Mouse (Mus musculus) liver, embryonic 14.5 days (tissue): ENCODE measurements around the gene Fgfr2. TPM values are rescaled to one million over a fixed set of nuclear protein-coding genes. Genes with fewer than 3 reads are reported as not detected.

Source experiments
- ATAC-seq: fragments of 200-750 bp; cut with Nextera tagmentation; 2 replicates; pipeline ENCODE4 v1.8.0; 2017; ENCODE audit warnings: moderate number of reproducible peaks, mild to moderate bottlenecking, moderate library complexity; ENCODE audit not compliant: insufficient read depth
- DNase-seq, 3 experiments: peaks; one replicate each; pipeline ENCODE4 v3.0.0-alpha.2; 2012 to 2013; ENCODE audit warnings: low read depth in 3 of 3, low spot score in 3 of 3
- H3K27ac ChIP-seq: fragments of 300-500 bp; sonication (generic); 2 replicates; pipeline ENCODE4 v1.5.1; 2014; ENCODE audit warnings: moderate library complexity, mild to moderate bottlenecking, control low read depth, inconsistent platforms
- H3K27me3 ChIP-seq: fragments of 300-500 bp; sonication (generic); 2 replicates; pipeline ENCODE4 v1.6.1; 2014; ENCODE audit warnings: mild to moderate bottlenecking, low read length, moderate library complexity; ENCODE audit not compliant: control insufficient read depth, insufficient read depth
- H3K36me3 ChIP-seq: fragments of 300-500 bp; sonication (generic); replicated peaks from 2 replicates; pipeline ENCODE4 v1.6.1; 2014; ENCODE audit warnings: low read depth; ENCODE audit not compliant: control insufficient read depth, insufficient read depth
- H3K4me1 ChIP-seq, 2 experiments: fragments of 200-500 bp in 1 of 2; fragments of 300-500 bp in 1 of 2; sonication (generic) in 1 of 2; replicated peaks; 2 replicates each; pipeline ENCODE4 v1.6.1; 2012 to 2014; ENCODE audit warnings: antibody characterized with exemption in 1 of 2, inconsistent platforms in 1 of 2, low read length in 1 of 2; ENCODE audit not compliant: control insufficient read depth in 2 of 2, insufficient read depth in 2 of 2
- H3K4me2 ChIP-seq: fragments of 300-500 bp; sonication (generic); 2 replicates; pipeline ENCODE4 v1.6.1; 2014; ENCODE audit warnings: low read depth, mild to moderate bottlenecking, control low read depth, moderate library complexity
- H3K4me3 ChIP-seq, 2 experiments: fragments of 200-500 bp in 1 of 2; fragments of 300-500 bp in 1 of 2; sonication (generic) in 1 of 2; 2 replicates each; pipeline ENCODE4 v1.5.1; 2012 to 2014; ENCODE audit warnings: low read depth in 2 of 2, low read length in 2 of 2, mild to moderate bottlenecking in 2 of 2, control low read depth in 1 of 2, inconsistent platforms in 1 of 2, moderate library complexity in 1 of 2; ENCODE audit not compliant: insufficient read depth in 1 of 2
- H3K9ac ChIP-seq: fragments of 300-500 bp; sonication (generic); replicated peaks from 2 replicates; pipeline ENCODE4 v1.6.1; 2014; ENCODE audit warnings: mild to moderate bottlenecking, control low read depth, moderate library complexity
- H3K9me3 ChIP-seq: fragments of 300-500 bp; sonication (generic); 2 replicates; pipeline ENCODE4 v1.6.1; 2016; ENCODE audit warnings: low read length, mixed read lengths; ENCODE audit not compliant: control insufficient read depth
- CTCF ChIP-seq: IDR thresholded peaks from 2 replicates; pipeline ENCODE4 v1.5.1; 2016; ENCODE audit warnings: antibody characterized with exemption, low read depth, control low read depth
- EP300 ChIP-seq: IDR thresholded peaks from 2 replicates; pipeline ENCODE4 v1.6.1; 2016; ENCODE audit warnings: antibody characterized with exemption, low read depth
- WGBS: fragments of 180-500 bp; shearing (Covaris S2); extraction: QIAGEN DNeasy Blood & Tissue Kit; methylation state at CpG from one replicate; pipeline ENCODE4 v1.1.7; 2014; ENCODE audit not compliant: insufficient replicate concordance; 5-methylcytosine and 5-hydroxymethylcytosine counted together
- polyA plus RNA-seq, 2 experiments: library from polyadenylated mRNA; depleted of rRNA in 1 of 2; stranded (reverse) in 1 of 2; unstranded in 1 of 2; fragments of >200 nt; fragmentation: Nextera tagmentation in 1 of 2; extraction: Ambion mirVana in 1 of 2; gene quantifications; 2 replicates each; pipeline versions ENCODE4 v1.2.1 to v1.2.3; 2012 to 2014

The Fgfr2 gene
- polyA plus RNA-seq, 2 experiments, result 7.9 to 8.8 TPM

- Histone ChIP-seq H3K27me3 (no peaks in the 10 kb centered on the region), H3K4me2 (no peak overlapping the region), H3K4me3 (no peak overlapping the region), H3K9me3 (no peaks in the 10 kb centered on the region), H3K4me1 (no peaks in the 10 kb centered on the region), H3K36me3 (no peaks in the 10 kb centered on the region), H3K9ac (no peak overlapping the region), H3K27ac (no peak overlapping the region)
- TF ChIP-seq EP300 (no peak), CTCF (no peak)
- WGBS, result 89% methylated on average over 7 of the region's 7 CpGs
- DNase-seq (no peak), ATAC-seq (no peak)
Observed at GRCm38 (mm10) chr7:130380367-130380766, 2742.8 kb downstream of the Fgfr2 start.

- TF ChIP-seq CTCF, result no peak
- TF ChIP-seq EP300, result no peak
- H3K9me3 ChIP-seq, result no peaks in the 10 kb centered on the region
- H3K9ac ChIP-seq, result no peak overlapping the region
- H3K4me1 ChIP-seq, result no peaks in the 10 kb centered on the region
- H3K27me3 ChIP-seq, result no peaks in the 10 kb centered on the region
- H3K36me3 ChIP-seq, result no peaks in the 10 kb centered on the region
- WGBS, result 80% methylated on average over 5 of the region's 5 CpGs
- H3K4me3 ChIP-seq, result no peak overlapping the region
- ATAC-seq, result no peak
- no peak overlapping the region for H3K27ac ChIP-seq
- H3K4me2 ChIP-seq, result no peak overlapping the region
- no peak for DNase-seq
Observed at GRCm38 (mm10) chr7:130379886-130380285, 2743.3 kb downstream of the Fgfr2 start.

GRCm38 (mm10) chr7:130378308-130378707 is 2744.8 kb downstream of the Fgfr2 start:
- no peak for ATAC-seq
- WGBS, result 22% methylated on average over 3 of the region's 3 CpGs
- Histone ChIP-seq H3K4me2 (no peak overlapping the region), H3K27me3 (no peaks in the 10 kb centered on the region), H3K4me1 (no peaks in the 10 kb centered on the region), H3K9ac (no peak overlapping the region), H3K36me3 (no peaks in the 10 kb centered on the region), H3K4me3 (no peak overlapping the region), H3K27ac (no peak overlapping the region), H3K9me3 (no peaks in the 10 kb centered on the region)
- no peak for TF ChIP-seq EP300
- no peak for TF ChIP-seq CTCF
- no peak for DNase-seq

- DNase-seq (no peak), ATAC-seq (no peak)
- TF ChIP-seq CTCF, result no peak
- no peak for TF ChIP-seq EP300
- Histone ChIP-seq H3K9me3 (no peaks in the 10 kb centered on the region), H3K4me1 (no peaks in the 10 kb centered on the region), H3K27me3 (no peaks in the 10 kb centered on the region), H3K36me3 (no peaks in the 10 kb centered on the region), H3K4me2 (no peak overlapping the region), H3K27ac (no peak overlapping the region), H3K4me3 (no peak overlapping the region), H3K9ac (no peak overlapping the region)
- 74% methylated on average over 9 of the region's 9 CpGs for WGBS
Observed at GRCm38 (mm10) chr7:130374311-130374710, 2748.8 kb downstream of the Fgfr2 start.

GRCm38 (mm10) chr7:130368827-130369641 is 2754.1 kb downstream of the Fgfr2 start:
- no peaks in the 10 kb centered on the region for H3K36me3 ChIP-seq
- no peaks in the 10 kb centered on the region; a peak in 1 of 4 replicates for H3K4me1 ChIP-seq
- WGBS, result 52% methylated on average over 24 of the region's 24 CpGs
- no peak for ATAC-seq
- TF ChIP-seq EP300 (no peak), CTCF (no peak)
- no peak overlapping the region for H3K4me2 ChIP-seq
- H3K27ac ChIP-seq, result no peak overlapping the region
- DNase-seq, result no peak
- H3K9ac ChIP-seq, result no peak overlapping the region
- H3K4me3 ChIP-seq, result no peak overlapping the region
- no peaks in the 10 kb centered on the region for H3K9me3 ChIP-seq
- H3K27me3 ChIP-seq, result no peaks in the 10 kb centered on the region
